Mouse (Mus musculus) fibroblast of lung, adult 2 months (primary cell): ENCODE measurements around the gene Aff1.

Source experiments
- DNase-seq: peaks from one replicate; pipeline ENCODE4 v3.0.0-alpha.2; 2011; ENCODE audit warnings: low read depth

Aff1 gene

DNA sequence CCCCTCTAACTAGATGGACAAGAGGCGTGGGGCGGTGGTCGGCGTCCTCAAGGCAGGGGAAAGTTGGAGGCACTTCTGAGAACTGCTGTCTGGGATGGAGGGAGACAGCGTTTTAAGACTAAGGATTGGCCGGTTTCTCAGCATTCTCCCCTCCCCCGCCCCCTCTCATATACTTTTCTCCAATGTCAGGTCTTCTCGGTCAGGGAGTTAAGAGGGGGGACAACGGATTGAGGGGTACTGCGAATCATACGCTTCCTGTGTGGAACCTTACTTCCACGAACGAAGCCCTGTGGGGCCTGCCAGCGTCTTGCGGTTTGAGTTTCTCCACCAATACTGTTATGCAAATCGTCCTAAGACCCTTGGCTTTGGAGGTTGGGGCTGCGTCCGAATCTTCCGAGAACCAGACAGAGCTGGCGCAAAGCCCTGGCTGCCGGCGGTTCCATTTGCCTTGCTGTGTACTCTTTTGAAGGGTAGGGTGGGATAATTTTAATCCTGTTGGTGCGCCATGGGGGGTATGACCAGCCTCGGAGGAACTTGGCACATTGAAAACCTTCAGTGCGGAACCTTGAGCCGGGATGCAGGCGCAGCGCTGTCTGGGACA, 967 bp downstream of the Aff1 start:
- peak; percentile 54 for DNase-seq

DNA sequence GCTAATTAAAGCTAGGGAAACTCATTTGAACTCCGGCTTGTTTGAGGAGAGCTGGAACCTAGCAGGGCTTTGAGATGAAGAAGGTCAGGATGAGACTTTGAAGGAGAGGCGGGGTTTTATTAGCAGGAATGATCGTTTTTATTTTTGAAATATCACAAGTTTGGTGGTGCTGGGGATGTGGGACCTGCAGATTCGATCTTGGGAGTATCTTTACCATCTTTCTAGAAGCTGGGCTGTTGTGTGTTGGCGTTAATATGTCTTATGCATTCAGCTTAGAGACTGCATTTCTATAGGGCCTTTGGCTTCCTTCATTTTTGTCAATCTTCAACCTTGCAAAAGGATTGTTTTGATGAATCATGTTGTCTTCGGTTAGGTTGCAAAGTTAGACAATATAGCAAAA, 1.9 kb downstream of the Aff1 start:
- DNase-seq = no peak

DNA sequence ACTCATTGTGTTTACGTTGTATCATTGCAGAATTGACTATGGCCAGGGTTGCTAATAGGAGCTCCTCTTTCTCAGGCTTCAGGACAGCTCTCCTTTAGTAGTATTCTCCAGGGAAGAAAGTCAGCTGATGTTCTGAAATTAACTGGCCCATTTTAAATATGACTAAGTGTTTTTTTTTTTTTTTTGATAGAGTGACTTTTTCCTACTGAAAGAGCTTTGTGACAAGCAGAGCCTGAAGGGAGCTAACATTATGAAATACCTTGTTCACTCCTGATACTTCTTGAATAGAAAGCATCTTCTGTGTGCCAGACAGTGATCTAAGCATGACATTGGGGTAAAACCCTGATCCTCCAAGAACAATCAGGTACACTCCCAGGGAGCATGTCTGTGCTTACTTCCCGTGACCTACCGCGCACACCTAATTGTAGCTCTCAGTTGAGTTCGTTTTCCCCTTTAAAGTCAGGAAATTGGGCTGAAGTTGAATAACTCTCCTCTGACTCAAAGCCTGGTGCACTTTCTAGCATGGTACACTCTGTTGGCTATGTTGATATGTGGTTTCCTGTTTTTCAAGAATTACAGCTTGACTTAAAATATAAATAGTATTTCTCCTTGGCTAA, 5.8 kb downstream of the Aff1 start:
- peak; percentile 73 for DNase-seq

DNA sequence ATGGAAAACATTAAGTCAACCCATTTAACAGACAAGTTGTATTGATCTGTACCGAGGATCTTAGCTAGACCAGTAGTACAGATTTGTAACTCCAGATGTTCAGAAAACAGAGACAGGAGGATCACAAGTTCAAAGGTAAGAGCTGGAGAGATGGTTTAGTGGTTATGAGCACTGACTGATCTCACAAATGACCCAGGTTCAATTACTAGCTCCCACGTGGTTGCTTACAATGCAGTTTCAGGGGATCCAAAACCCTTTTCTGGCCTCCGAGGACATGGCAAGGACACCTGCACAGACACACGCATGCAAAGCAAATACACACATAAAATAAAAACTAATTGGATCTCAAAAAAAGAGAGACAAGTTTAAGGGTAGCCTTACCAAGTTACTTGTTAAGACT, 6.4 kb downstream of the Aff1 start:
- no peak for DNase-seq

DNA sequence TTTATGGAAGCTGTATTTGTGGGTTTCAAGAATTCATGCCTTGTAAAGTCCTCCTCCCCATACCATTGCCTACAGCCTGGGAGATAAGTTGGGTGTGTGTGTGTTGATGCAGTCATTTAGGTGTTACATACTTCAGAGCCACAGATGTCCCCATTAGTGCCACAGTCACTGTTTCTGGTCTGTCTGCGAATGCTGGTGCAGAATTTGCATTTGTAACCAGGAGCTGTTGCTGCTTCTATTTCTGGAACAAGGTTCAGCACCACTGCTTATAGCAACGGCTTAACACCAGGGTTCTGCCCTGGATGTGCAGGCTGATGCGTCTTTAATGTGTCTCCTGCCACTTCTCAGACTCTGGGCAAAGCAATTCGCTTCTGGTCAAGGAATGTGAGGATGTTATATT, 7.4 kb downstream of the Aff1 start:
- no peak for DNase-seq

DNA sequence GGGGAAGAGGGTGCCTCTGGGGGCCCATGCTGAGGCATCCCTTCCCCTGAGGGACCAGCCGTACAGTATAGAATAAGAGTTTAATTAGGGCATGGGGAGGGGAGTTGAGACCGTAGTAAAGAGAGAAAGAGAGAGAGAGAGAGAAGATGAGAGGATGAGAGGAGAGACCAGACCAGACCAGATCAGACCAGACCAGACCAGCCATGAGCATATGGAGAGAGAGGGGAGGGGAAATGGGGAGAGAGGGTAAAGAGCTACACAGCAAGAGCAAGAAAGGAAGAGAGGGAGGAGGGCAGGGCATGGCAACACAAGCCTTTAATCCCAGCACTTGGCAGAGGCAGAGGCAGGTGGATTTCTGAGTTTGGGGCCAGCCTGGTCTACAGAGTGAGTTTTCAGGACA, 8.5 kb downstream of the Aff1 start:
- no peak for DNase-seq

DNA sequence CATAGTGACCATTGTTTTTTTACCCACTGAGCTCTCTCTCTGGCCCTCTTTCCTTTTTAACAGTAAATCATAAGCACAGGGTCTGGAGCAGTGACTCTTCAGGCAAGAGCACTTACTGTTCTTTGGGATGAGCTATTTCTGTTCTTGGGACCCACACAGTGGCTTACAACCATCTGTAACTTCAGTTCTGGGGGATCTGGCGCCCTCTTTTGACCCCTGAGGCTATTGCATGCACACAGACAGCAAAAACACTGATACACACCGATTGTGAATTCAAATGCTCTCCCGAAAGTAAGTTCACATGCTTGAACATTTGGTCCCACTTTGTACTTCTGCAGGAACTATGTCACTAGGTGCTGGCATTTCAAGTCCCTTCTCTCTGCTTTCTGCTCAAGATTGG, 9.3 kb downstream of the Aff1 start:
- DNase-seq = no peak

- DNase-seq = no peak
These were observed 10.4 kb downstream of the Aff1 start for GRCm38 (mm10) chr5:103702527-103702926.

- no peak for DNase-seq
These were observed 13.2 kb downstream of the Aff1 start for GRCm38 (mm10) chr5:103705331-103705730.

DNA sequence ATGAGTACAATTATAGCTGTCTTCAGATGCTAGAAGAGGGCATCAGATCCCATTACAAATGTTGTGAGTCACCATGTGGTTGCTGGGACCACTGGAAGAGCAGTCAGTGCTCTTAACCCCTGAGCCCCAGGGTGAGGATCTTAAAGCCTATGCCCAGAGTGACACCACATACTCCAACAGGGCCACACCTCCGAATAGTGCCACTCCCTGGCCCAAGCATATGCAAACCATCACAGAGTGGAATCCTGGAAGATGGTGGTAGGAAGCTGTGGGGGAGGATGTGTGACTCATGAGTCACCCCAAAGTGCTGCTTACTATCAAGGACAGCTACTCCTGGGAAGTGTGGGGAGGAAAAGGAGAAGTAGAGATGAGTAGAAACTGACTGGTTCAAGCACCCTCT, 13.7 kb downstream of the Aff1 start:
- DNase-seq = no peak

GRCm38 (mm10) chr5:103709044-103709443, 16.9 kb downstream of the Aff1 start:
- no peak for DNase-seq

DNA sequence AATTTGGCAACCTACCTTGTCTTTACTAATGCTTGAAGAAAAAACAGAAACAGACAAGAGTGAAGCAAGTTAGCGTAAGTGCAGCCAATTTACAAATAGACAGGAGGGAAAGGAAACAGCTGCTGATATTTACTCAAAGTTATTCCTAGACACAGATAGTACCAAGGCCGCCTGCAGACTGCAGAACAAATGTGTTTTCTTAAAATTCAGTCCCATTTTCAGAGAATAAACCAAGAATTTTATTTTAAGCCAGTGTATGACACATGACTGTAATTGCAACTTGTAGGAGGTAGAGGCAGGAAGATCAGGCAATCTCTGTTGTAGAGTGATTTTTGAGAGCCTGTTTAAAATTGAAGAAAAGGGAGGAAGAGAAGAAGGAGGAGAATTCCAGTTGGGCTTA, 19.7 kb downstream of the Aff1 start:
- DNase-seq = no peak

DNA sequence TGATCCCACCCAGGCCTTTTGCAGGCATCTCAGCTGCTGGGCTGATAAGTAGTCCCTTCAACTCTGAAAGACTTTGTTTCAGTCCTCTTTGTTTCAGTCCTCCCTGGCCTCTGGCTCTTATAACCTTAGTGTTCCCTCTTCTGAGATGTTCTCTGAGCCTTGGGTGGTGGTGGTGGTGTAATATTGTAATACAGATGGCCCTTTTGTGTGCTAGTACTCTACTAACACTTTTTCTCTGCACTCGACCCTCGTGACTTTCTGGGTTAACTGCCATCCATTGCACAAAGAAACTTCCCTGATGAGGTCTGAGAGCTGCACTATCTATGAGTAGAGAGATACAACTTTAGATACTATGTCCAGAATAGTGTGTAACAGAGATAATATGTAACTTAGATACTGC, 21.2 kb downstream of the Aff1 start:
- DNase-seq = no peak

- DNase-seq = no peak
These were observed 22.8 kb downstream of the Aff1 start for GRCm38 (mm10) chr5:103714943-103715342.

DNA sequence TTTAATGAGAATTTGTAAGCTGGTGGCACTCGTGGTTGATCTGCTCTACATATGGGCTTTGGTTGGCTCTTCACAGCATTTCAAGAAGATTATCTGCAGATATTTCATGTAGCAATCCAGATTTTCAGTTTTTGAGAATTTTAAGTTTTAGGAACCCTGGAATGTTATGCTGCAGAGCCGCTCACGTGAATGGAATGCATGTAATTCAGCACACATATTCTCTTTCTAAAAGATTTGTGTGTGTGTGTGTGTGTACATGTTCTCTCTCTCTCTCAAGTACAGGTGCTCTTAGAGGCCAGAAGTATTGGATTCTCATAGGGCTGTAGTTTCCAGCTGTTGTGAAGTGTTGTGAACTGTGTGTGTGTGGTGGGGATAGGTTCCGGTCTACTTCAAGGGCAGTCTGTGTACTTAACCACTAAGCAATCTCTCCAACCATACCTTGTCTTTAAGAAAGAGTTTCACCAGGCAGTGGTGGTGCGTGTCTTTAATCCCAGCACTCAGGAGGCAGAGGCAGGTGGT, 24.7 kb downstream of the Aff1 start:
- DNase-seq = no peak

DNA sequence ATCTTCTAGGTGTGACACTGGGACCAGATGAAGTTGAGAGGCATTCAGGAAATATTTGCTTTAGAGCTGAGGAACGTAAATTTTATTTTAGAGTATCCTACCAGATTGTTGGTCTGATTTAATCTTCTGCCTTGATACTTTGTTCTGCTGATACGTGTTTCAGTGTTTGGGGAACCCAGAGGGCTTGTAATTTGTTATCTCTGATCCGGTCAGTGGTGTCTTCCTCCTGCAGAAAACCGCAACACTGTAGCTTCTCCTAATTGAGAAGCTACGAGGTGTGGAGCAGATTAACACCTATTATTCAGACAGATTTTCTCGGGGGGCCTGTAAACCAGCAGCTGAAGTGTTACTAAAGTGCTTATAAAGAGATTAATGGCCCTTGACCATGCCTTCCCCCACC, 27.0 kb downstream of the Aff1 start:
- no peak for DNase-seq

DNA sequence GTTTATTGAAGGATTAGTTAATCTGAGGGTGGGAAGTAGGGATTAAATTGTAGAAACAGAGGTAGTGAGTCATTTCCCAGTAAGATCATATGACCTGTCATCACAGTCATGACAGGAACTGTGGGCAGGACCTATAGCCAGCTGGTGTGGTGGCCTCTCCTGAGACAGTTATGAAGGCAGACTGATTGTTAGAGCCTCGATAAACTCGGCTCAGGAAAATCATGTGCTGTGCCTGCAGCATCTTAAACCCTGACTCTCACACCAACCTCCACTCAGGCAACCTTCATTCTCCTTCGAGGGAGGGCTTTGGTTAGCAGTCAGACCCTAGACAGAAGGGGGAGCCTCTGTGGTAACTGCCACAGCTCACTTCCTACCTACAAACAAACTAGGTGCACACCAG, 27.7 kb downstream of the Aff1 start:
- no peak for DNase-seq

DNA sequence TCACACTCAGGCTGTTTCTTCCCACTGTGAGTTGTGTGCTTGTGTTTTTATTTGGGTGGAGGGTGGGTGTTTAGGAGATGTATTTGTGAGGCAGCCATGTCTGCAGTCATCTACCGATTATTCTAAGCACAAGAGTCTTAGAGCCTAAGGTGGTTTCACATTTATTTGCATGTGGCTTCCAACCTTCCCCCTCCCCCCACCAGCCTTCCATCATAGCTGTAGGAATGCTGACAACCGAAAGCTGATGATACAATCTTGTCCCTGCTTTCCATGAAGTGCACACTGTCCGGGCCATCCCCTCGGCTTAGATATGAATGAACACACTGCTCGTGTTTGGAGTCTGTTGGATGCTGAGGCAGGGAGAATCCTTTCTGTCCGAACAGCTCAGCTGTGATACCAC, 28.8 kb downstream of the Aff1 start:
- no peak for DNase-seq

- no peak for DNase-seq
These were observed 29.3 kb downstream of the Aff1 start for GRCm38 (mm10) chr5:103721490-103721889.

GRCm38 (mm10) chr5:103722721-103723120, 30.5 kb downstream of the Aff1 start:
- no peak for DNase-seq

DNA sequence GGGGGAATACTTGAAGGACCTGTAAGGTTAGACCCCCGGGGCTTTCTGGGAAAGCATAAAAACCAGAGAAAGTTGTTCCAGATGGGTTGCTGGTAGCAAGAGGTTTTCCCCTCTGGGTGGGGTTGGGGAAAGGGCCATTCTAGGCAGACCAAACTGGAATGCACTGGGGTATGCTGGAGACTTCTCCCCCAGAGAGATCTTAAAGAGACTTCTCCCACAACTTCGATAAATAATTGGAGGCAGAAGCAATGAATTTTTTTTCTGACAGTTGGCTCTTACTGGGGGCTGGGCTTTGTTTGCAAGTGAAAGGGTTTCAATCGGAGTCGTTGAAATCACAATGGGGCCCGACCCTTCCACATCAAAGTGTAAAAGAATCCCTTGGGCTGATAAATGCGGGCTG, 32.2 kb downstream of the Aff1 start:
- DNase-seq = no peak

DNA sequence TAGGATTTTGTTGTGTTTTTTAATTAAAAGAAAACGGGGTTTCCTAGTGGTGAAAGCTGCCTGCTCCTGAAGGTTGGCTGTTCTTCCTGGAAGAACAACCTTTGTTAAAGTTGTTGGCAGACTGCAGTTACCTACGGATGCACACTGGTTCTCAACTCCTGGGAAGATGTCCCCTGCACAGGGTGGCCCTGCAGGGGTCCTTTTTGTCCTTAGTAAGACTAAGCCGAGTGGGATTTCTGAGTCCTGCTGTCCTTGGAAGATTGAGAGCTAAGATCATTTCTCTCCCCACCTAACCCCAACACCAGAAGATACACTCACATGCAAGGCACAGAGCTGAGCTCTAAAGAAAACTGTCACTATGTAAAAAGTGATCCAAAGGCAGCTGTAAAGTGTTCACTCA, 32.6 kb downstream of the Aff1 start:
- no peak for DNase-seq

- no peak for DNase-seq
These were observed 33.3 kb downstream of the Aff1 start for GRCm38 (mm10) chr5:103725268-103726149.
